In the genomic region with DNA sequence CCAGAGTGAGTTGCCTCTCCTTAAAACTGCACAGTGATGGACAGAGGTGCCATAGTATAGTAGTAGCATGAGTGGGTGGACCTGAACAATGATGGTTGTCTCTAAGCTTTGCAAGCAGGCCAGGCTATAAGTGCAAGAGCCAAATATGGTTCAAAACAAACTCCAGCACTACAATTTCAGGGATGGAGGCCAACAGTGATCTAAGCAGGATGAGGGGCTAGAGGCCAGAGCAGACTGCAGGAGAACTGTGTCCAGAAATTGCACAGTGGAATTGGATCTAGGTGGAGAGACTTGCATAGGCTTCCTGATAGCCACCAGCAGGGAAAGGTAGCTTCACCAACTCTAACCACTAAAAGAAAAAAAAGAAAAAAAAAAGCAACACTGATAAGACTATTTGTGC, we compare ENCODE assay signal across 25 mouse cellular contexts.
DNase-seq lines count a peak whose midpoint lies in the region; ATAC-seq and TF ChIP-seq lines count a peak whose summit lies in the region.
"Had no signal": no experiment of that assay in that cellular context is flagged by ENCODE, and none has a peak within 500 bp of the region (broad histone marks: within the 10 kb centered on the region; RNA-seq: fewer than 3 reads in every experiment).

No protein-coding gene starts in this region.

- no peaks in the 10 kb centered on the region for H3K27me3 ChIP-seq in heart, embryonic 16.5 days (ENCODE audit: control insufficient read depth, insufficient read depth, low read length)
- no peaks in the 10 kb centered on the region for H3K27me3 ChIP-seq in heart, embryonic 10.5 days (ENCODE audit: insufficient read depth, poor library complexity, severe bottlenecking)
- H3K27me3 ChIP-seq: forebrain, embryonic 15.5 days; hindbrain, embryonic 13.5 days; limb, embryonic 15.5 days; liver, embryonic 15.5 days had no signal

- H3K36me3 ChIP-seq in heart, embryonic 16.5 days (ENCODE audit: control insufficient read depth, insufficient read depth) = no peaks in the 10 kb centered on the region
- H3K36me3 ChIP-seq in heart, embryonic 10.5 days = no peaks in the 10 kb centered on the region
- H3K36me3 ChIP-seq: forebrain, embryonic 15.5 days; hindbrain, embryonic 13.5 days; limb, embryonic 15.5 days; liver, embryonic 15.5 days had no signal

- no peak overlapping the region for H3K4me3 ChIP-seq in gastrocnemius, adult 2 months
- no peak overlapping the region for H3K4me3 ChIP-seq in heart, embryonic 16.5 days (ENCODE audit: low read length)
- H3K4me3 ChIP-seq in heart, embryonic 10.5 days = no peak overlapping the region
- H3K4me3 ChIP-seq: erythroblast, embryonic 14.5 days; forebrain, embryonic 15.5 days; hindbrain, embryonic 13.5 days; limb, embryonic 15.5 days; liver, embryonic 15.5 days; myocyte had no signal

- no peak overlapping the region for H3K9ac ChIP-seq in heart, embryonic 16.5 days (ENCODE audit: low read length)
- H3K9ac ChIP-seq: forebrain, embryonic 15.5 days; hindbrain, embryonic 13.5 days; limb, embryonic 15.5 days; liver, embryonic 15.5 days had no signal

- DNase-seq in gastrocnemius, postnatal 10 days = peak; percentile 4
- no peak for DNase-seq in gastrocnemius, adult 2 months
- no peak for DNase-seq in heart, embryonic 10.5 days (ENCODE audit: low spot score)
- peak; percentile 59 for DNase-seq in lung, postnatal 10 days
- DNase-seq in lung, adult 18-20 months = no peak
- peak; percentile 2 for DNase-seq in urinary bladder, postnatal 25 days (ENCODE audit: low spot score)
- DNase-seq in urinary bladder, adult 2 months (ENCODE audit: low spot score) = no peak
- DNase-seq: adrenal gland, postnatal 10 days; cerebellum, adult 9-10 months; kidney, adult 2 months; midbrain, embryonic 14.5 days; right cerebral cortex, postnatal 14 days; spleen, adult 18-20 months; thymus, adult 18-20 months; thymus, postnatal 4 days had no signal

- 0 out of 2 replicates have a peak, but pooled peaks have one; percentile 23 for ATAC-seq in heart, embryonic 16.5 days (replicated peaks; ENCODE audit: extremely low read depth, insufficient read depth, low FRiP score)
- ATAC-seq: activated CD4-positive, CD25-positive, alpha-beta regulatory T cell, adult 4 months; CD4-positive, CD25-positive, alpha-beta regulatory T cell, adult 4 months; forebrain, embryonic 15.5 days; inflammation-experienced regulatory T-cells, adult 6 months had no signal

- no peak for TF ChIP-seq CTCF in gastrocnemius, adult 2 months (IDR thresholded peaks at IDR 0.05)

- no peaks in the 10 kb centered on the region for H3K9me3 ChIP-seq in heart, embryonic 16.5 days (replicated peaks; ENCODE audit: control insufficient read depth, low read length)
- no peaks in the 10 kb centered on the region for H3K9me3 ChIP-seq in heart, embryonic 10.5 days
- H3K9me3 ChIP-seq: forebrain, embryonic 15.5 days; hindbrain, embryonic 13.5 days; limb, embryonic 15.5 days; liver, embryonic 15.5 days had no signal

- no peak overlapping the region for H3K4me2 ChIP-seq in heart, embryonic 16.5 days (ENCODE audit: low read depth, low read length)
- H3K4me2 ChIP-seq: forebrain, embryonic 15.5 days; hindbrain, embryonic 13.5 days; limb, embryonic 15.5 days; liver, embryonic 15.5 days had no signal

- intact Hi-C loops in gastrocnemius, adult 2 months (cut with DNase I) = no loop called here

- no peak overlapping the region for H3K27ac ChIP-seq in gastrocnemius, adult 2 months
- H3K27ac ChIP-seq in heart, embryonic 16.5 days (ENCODE audit: low read length) = no peak overlapping the region
- no peak overlapping the region for H3K27ac ChIP-seq in heart, embryonic 10.5 days
- H3K27ac ChIP-seq: forebrain, embryonic 15.5 days; hindbrain, embryonic 13.5 days; limb, embryonic 15.5 days; liver, embryonic 15.5 days had no signal

- H3K4me1 ChIP-seq in heart, embryonic 16.5 days (ENCODE audit: control insufficient read depth, insufficient read depth, low read length) = peaks cover 3% of the 10 kb centered on the region; the same call in 1 of the 2 replicates
- no peaks in the 10 kb centered on the region for H3K4me1 ChIP-seq in heart, embryonic 10.5 days
- H3K4me1 ChIP-seq: forebrain, embryonic 15.5 days; hindbrain, embryonic 13.5 days; limb, embryonic 15.5 days; liver, embryonic 15.5 days had no signal

Comparison
In these comparisons a context has a peak if more than half of its experiments do, and no peak if none do; other contexts are left out.
1. DNase-seq: peak in gastrocnemius, postnatal 10 days (single experiment), lung, postnatal 10 days (single experiment) and urinary bladder, postnatal 25 days (single experiment); none in gastrocnemius, adult 2 months (single experiment), heart, embryonic 10.5 days (single experiment), lung, adult 18-20 months (0 of 2) and urinary bladder, adult 2 months (single experiment).